Mouse (Mus musculus) limb, embryonic 10.5 days (tissue): ENCODE measurements around the gene Entpd6. TPM values are rescaled to one million over a fixed set of nuclear protein-coding genes. Genes with fewer than 3 reads are reported as not detected.

Source experiments
- DNase-seq: peaks from one replicate; pipeline ENCODE4 v3.0.0-alpha.2; 2017; ENCODE audit warnings: low spot score
- H3K27ac ChIP-seq: fragments of 300-500 bp; sonication (generic); 2 replicates; pipeline ENCODE4 v1.5.1; 2016; ENCODE audit warnings: mild to moderate bottlenecking
- H3K27me3 ChIP-seq: fragments of 300-500 bp; sonication (generic); 2 replicates; pipeline ENCODE4 v1.6.1; 2016; ENCODE audit warnings: low read depth, mild to moderate bottlenecking; ENCODE audit not compliant: poor library complexity, severe bottlenecking
- H3K36me3 ChIP-seq: fragments of 300-500 bp; sonication (generic); 2 replicates; pipeline ENCODE4 v1.6.1; 2016; ENCODE audit warnings: mild to moderate bottlenecking, moderate library complexity
- H3K4me1 ChIP-seq: fragments of 300-500 bp; sonication (generic); 2 replicates; pipeline ENCODE4 v1.6.1; 2016
- H3K4me3 ChIP-seq: fragments of 300-500 bp; sonication (generic); 2 replicates; pipeline ENCODE4 v1.5.1; 2016; ENCODE audit warnings: mild to moderate bottlenecking, moderate library complexity
- H3K9me3 ChIP-seq: fragments of 300-500 bp; sonication (generic); replicated peaks from 2 replicates; pipeline ENCODE4 v1.6.1; 2016; ENCODE audit warnings: mild to moderate bottlenecking
- WGBS: fragments of 180-500 bp; shearing (Covaris S2); methylation state at CpG from one replicate; pipeline ENCODE4 v1.1.7; 2016; 5-methylcytosine and 5-hydroxymethylcytosine counted together
- polyA plus RNA-seq: library from polyadenylated mRNA; unstranded; fragments of >200 nt; fragmentation: Nextera tagmentation; extraction: Ambion mirVana; gene quantifications from 2 replicates; pipeline ENCODE4 v1.2.1, GENCODE M21; 2016

Entpd6 gene
- polyA plus RNA-seq, 1 experiment from 2014 or later, result 35.7 TPM

- Histone ChIP-seq H3K9me3 (no peaks in the 10 kb centered on the region), H3K36me3 (peaks cover 61% of the 10 kb centered on the region), H3K4me3 (no peak overlapping the region), H3K27me3 (no peaks in the 10 kb centered on the region), H3K27ac (no peak overlapping the region), H3K4me1 (no peaks in the 10 kb centered on the region)
- no peak for DNase-seq
- 85% methylated on average over 4 of the region's 4 CpGs for WGBS
Measured at GRCm38 (mm10) chr2:150766083-150766862, 17.4 kb downstream of the Entpd6 start.

GRCm38 (mm10) chr2:150768678-150769077 is 19.8 kb downstream of the Entpd6 start:
- WGBS, result 89% methylated on average over 1 of the region's 1 CpGs
- H3K27ac ChIP-seq, result no peak overlapping the region
- H3K9me3 ChIP-seq, result no peaks in the 10 kb centered on the region
- H3K36me3 ChIP-seq, result peaks cover 46% of the 10 kb centered on the region
- no peak overlapping the region for H3K4me3 ChIP-seq
- no peak for DNase-seq
- H3K27me3 ChIP-seq, result no peaks in the 10 kb centered on the region
- H3K4me1 ChIP-seq, result no peaks in the 10 kb centered on the region

GRCm38 (mm10) chr2:150770747-150771146 is 21.9 kb downstream of the Entpd6 start:
- Histone ChIP-seq H3K27me3 (no peaks in the 10 kb centered on the region), H3K4me3 (no peak overlapping the region), H3K36me3 (peaks cover 43% of the 10 kb centered on the region), H3K4me1 (peaks cover 6% of the 10 kb centered on the region), H3K27ac (no peak overlapping the region), H3K9me3 (no peaks in the 10 kb centered on the region)
- no peak for DNase-seq
- WGBS, result 82% methylated on average over 1 of the region's 1 CpGs

GRCm38 (mm10) chr2:150771169-150771568 is 22.3 kb downstream of the Entpd6 start:
- WGBS, result 86% methylated on average over 6 of the region's 6 CpGs
- Histone ChIP-seq H3K27me3 (no peaks in the 10 kb centered on the region), H3K4me1 (peaks cover 6% of the 10 kb centered on the region), H3K4me3 (no peak overlapping the region), H3K36me3 (peaks cover 43% of the 10 kb centered on the region), H3K27ac (no peak overlapping the region), H3K9me3 (no peaks in the 10 kb centered on the region)
- DNase-seq, result no peak

GRCm38 (mm10) chr2:150771996-150772395 is 23.2 kb downstream of the Entpd6 start:
- peaks cover 38% of the 10 kb centered on the region for H3K36me3 ChIP-seq
- no peak overlapping the region for H3K27ac ChIP-seq
- DNase-seq, result no peak
- 88% methylated on average over 8 of the region's 8 CpGs for WGBS
- no peaks in the 10 kb centered on the region for H3K9me3 ChIP-seq
- no peaks in the 10 kb centered on the region for H3K27me3 ChIP-seq
- H3K4me3 ChIP-seq, result no peak overlapping the region
- peaks cover 6% of the 10 kb centered on the region for H3K4me1 ChIP-seq

- 90% methylated on average over 10 of the region's 10 CpGs for WGBS
- H3K27me3 ChIP-seq, result no peaks in the 10 kb centered on the region
- no peak for DNase-seq
- H3K36me3 ChIP-seq, result peaks cover 34% of the 10 kb centered on the region
- H3K4me1 ChIP-seq, result peaks cover 6% of the 10 kb centered on the region
- no peaks in the 10 kb centered on the region for H3K9me3 ChIP-seq
- no peak overlapping the region for H3K27ac ChIP-seq
- H3K4me3 ChIP-seq, result no peak overlapping the region
Measured at GRCm38 (mm10) chr2:150772466-150773119, 23.8 kb downstream of the Entpd6 start.

GRCm38 (mm10) chr2:150782801-150783200 is 34.0 kb downstream of the Entpd6 start:
- 81% methylated on average over 2 of the region's 2 CpGs for WGBS
- H3K4me1 ChIP-seq, result peaks cover 16% of the 10 kb centered on the region
- no peak overlapping the region for H3K27ac ChIP-seq
- no peaks in the 10 kb centered on the region for H3K27me3 ChIP-seq
- no peaks in the 10 kb centered on the region for H3K36me3 ChIP-seq
- no peak overlapping the region for H3K4me3 ChIP-seq
- no peak for DNase-seq
- no peaks in the 10 kb centered on the region for H3K9me3 ChIP-seq

- peak within 1 kb of the TSS; percentile 85 for H3K27ac ChIP-seq
- peak within 1 kb of the TSS; percentile 85 for H3K4me3 ChIP-seq
- peak; percentile 86 for DNase-seq
- 2% methylated on average over 54 of the region's 58 CpGs for WGBS
- no peaks in the 10 kb centered on the region for H3K9me3 ChIP-seq
- H3K27me3 ChIP-seq, result no peaks in the 10 kb centered on the region
- peaks cover 5% of the 10 kb centered on the region; the same call in 1 of the 2 replicates for H3K36me3 ChIP-seq
- peaks cover 18% of the 10 kb centered on the region for H3K4me1 ChIP-seq
Measured at GRCm38 (mm10) chr2:150786251-150787180, 37.7 kb downstream of the Entpd6 start, which contains the start of gene Pygb. Gene Pygb, plus strand, starts transcription at chr2:150786735.

GRCm38 (mm10) chr2:150787234-150787771 is 38.5 kb downstream of the Entpd6 start:
- H3K9me3 ChIP-seq, result no peaks in the 10 kb centered on the region
- peak; percentile 69 for DNase-seq
- under 1% methylated on average over 23 of the region's 23 CpGs for WGBS
- peaks cover 18% of the 10 kb centered on the region for H3K4me1 ChIP-seq
- peaks cover 7% of the 10 kb centered on the region for H3K36me3 ChIP-seq
- no peaks in the 10 kb centered on the region for H3K27me3 ChIP-seq
- H3K4me3 ChIP-seq, result peak overlapping the region; percentile 85
- peak overlapping the region; percentile 85 for H3K27ac ChIP-seq

- H3K4me3 ChIP-seq, result no peak overlapping the region
- WGBS, result 74% methylated on average over 4 of the region's 4 CpGs
- no peak overlapping the region for H3K27ac ChIP-seq
Measured at GRCm38 (mm10) chr2:150788768-150789550, 40.1 kb downstream of the Entpd6 start.

GRCm38 (mm10) chr2:150793320-150793719 is 44.5 kb downstream of the Entpd6 start:
- H3K36me3 ChIP-seq, result peaks cover 50% of the 10 kb centered on the region
- no peaks in the 10 kb centered on the region for H3K27me3 ChIP-seq
- DNase-seq, result no peak
- H3K27ac ChIP-seq, result no peak overlapping the region
- no peak overlapping the region for H3K4me3 ChIP-seq
- no peaks in the 10 kb centered on the region for H3K9me3 ChIP-seq
- no peaks in the 10 kb centered on the region for H3K4me1 ChIP-seq
- WGBS, result 60% methylated on average over 4 of the region's 4 CpGs

More at GRCm38 (mm10) chr2:150788768-150789550, 40.1 kb downstream of the Entpd6 start:
- H3K27me3 ChIP-seq, result no peaks in the 10 kb centered on the region
- DNase-seq, result no peak
- H3K4me1 ChIP-seq, result peaks cover 18% of the 10 kb centered on the region
- peaks cover 19% of the 10 kb centered on the region for H3K36me3 ChIP-seq
- no peaks in the 10 kb centered on the region for H3K9me3 ChIP-seq

- peaks cover 68% of the 10 kb centered on the region for H3K36me3 ChIP-seq
- H3K27me3 ChIP-seq, result no peaks in the 10 kb centered on the region
- H3K27ac ChIP-seq, result no peak overlapping the region
- no peaks in the 10 kb centered on the region for H3K9me3 ChIP-seq
- H3K4me3 ChIP-seq, result no peak overlapping the region
- 92% methylated on average over 7 of the region's 7 CpGs for WGBS
- no peak for DNase-seq
- H3K4me1 ChIP-seq, result no peaks in the 10 kb centered on the region
Measured at GRCm38 (mm10) chr2:150798084-150798483, 49.2 kb downstream of the Entpd6 start.
